Mouse (Mus musculus) granulocyte monocyte progenitor cell, adult 5-6 weeks (primary cell): ENCODE results near the gene Nhlrc4. TPM values are rescaled to one million over a fixed set of nuclear protein-coding genes. Genes with fewer than 3 reads are reported as not detected.

Experiments used
- ATAC-seq: replicated peaks from 2 replicates; pipeline ENCODE4 v1.8.0; 2016; ENCODE audit warnings: mild to moderate bottlenecking, moderate TSS enrichment, inconsistent platforms; ENCODE audit not compliant: poor library complexity, severe bottlenecking
- total RNA-seq, 2 experiments: library from RNA; stranded (forward) in 1 of 2; stranded (reverse) in 1 of 2; fragments of 200-712, 200-1000 nt in 1 of 2; fragments of >200 nt in 1 of 2; fragmentation: Nextera tagmentation in 1 of 2; gene quantifications; 2 replicates each; pipeline ENCODE4 v1.2.3; 2014 to 2017

The Nhlrc4 gene
- total RNA-seq, 2 experiments from 2014 or later, result not detected

DNA sequence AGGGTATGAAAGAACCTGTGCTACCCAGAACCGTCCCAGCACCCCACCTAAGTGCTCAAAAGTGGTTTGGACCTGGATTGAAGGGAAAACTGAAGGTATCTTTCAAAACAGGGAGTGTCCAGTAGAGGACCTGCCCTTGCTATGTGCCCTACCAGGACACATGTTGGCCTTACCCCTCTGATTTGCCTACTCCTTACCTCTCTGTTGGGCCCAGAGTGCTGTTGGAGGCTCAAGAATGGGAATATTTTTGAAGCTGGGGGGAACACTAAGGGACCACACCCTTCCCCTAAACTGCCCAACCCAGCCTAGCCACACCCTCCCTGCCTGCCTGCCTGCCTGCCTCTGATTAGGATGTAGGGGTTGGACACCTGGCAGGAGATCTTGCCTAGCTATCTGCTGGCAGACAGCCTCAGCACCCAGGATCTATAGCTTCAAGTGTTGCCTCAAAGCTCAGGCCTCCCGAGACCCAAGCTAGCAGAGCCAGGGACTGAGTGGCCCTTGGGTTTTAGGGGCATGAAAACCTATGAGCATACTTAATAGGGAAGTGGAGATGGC is 2.1 kb downstream of the Nhlrc4 start:
- no peak for ATAC-seq

DNA sequence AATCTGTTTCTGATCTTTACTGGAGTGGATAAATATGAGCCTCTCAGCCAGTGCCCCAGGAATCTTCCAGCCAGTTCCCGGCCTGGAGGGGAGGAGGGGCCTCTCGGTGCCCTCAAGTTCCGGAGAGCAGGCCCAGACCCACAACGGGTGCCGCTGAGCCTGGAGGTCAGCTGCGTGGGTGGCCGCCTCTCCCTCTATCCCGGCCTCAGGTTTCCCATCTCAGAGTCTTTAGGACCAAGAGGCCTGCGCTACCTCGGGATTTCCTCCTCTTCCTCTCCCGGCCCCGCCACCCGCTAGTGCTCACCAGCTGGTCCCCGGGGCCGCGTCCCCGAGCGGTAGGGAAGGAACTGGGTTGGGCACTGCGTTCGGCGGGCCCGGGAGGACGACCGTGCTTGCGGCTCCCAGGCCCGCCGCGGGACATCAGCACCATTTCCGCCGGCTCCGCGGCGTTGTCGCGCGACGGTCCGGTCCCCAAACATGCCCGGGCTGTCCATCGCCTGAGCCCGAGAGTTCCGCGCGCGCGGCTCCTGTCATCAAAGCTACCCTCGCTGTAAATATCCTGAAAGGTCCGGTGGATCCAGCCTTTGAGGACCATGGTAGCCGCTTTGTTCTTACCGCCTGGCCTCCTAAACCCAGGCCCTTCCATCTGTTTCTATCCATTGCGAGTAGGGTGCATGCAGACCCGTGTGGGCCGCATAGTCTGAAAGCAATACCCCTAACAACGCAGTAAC is 3.1 kb downstream of the Nhlrc4 start:
- ATAC-seq, result peak; percentile 84

DNA sequence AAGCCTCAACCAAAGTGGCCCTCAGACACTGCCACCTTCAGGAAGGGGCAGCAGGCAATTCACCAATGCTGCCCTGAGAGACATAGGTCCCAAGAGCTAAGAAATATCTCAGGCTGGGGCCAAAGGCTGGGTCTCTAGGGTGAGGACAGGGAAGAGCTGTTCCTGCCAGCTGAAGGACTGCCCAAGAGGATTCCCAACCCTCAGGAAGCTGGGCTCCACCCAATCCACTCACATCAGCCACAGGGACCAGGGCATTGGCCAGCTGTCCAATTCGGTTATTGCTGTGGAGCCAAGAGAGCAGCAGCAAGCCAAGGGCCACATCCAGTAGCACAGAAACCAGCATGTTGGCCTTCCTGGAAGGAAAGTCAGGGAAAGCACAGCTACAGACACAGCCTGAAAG is 10.2 kb downstream of the Nhlrc4 start:
- no peak for ATAC-seq

DNA sequence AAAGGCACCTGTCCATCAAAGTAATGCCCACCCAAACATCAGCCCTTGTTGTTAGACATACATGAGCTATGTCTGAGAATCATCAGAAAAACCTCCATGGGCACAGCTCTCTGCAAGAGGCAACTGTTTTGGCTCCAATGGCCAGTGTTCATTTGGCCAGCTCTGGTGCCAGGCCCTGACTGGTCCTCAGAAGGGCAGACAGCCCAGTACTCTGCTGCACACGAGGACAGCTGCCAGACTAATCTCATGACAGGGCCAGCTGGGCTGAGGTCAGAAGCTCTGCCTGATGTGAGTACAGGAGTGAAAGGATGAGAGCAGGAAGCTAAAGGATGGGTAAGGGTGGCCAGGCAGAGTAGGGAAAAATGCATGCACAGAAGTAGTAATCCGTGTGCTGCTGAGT is 19.4 kb downstream of the Nhlrc4 start:
- no peak for ATAC-seq

DNA sequence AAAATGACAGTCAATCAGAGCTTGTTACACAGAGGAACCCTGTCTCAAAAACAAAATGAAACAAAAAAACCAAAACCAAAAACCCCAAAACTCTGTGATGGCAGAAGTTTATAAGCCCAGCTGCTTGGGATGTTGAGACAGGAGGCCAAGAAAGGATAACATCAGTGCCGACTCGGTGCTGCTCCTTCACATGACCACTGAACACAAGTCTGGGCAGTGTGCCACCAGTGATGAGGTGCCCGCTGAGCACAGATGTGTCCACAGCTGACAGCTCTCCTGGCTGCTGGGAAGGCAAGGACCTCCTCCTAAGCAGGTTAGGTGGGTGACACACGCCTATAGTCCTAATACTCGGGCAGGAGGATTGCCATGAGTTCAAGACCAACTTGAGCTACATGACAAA is 22.6 kb downstream of the Nhlrc4 start:
- no peak for ATAC-seq

DNA sequence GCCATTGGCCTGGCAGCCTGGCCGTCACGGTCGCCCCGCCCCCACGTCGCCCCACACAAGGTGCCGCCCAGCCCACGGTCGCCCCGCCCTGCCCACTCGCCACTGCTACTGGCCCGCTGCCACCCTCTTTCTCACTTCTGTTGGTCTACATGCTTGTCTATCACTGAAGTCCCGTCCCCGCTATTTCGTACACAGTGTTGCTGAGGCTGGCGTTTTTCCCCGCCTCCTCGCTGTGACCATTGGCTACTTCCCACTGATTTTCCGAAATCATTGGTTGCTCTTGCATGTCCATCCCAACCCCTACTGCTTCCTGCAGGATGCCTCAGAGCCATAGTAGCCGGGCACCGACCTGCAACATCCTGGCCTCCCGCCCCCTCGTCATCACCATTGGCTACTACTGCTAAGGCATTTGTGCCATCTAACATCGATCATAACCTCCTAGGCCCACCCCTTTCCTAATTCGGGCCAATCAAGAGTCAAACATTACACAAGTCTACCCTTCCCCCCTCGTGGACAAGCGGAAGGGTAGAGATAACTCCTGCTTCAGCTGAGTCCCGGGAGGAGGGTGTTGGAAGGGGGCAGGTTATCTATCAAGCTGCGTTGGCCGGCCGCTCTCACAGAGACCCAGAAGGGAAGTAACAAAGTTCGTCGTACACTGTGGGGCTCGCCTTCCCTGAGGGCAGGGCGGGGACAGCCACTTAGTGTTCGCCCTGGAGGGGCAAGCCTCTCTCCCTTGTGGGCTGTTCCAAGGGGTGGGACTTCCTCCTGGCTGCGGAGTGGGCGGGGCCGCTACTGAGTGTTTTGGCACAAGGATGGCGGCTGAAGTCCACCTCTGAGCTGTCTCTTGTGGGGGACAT is 24.7 kb downstream of the Nhlrc4 start:
- peak; percentile 88 for ATAC-seq

DNA sequence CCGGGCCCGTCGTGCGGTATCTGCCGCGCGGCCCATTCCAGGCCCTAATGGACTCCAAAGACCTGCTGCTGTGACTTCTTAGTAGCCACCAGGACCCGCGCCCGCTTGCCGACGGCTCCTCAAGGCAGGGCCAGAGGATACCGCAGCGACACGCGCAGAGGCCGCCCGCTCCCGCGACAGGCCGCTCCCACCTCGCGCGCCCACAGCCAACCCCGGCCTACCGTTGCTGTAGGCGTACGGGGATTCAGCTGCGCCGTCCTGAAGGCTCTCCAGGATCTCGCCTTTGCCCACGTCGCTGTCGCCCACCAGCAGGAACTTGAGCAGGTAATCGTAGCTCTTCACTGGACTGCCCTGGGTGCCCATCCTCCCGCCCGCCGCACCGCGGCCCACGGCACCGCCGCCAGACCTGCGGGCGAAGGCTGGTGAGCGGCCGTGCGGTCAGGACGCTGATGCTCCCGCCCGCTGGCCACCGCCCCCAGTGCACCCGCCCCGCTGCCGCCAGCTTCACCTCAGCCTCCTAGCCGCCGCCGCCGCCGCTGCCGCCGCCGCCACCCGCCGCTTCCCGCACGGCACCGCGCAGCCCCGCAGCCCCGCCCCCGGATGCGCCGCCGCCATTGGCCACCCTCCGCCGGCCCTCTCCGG is 25.5 kb downstream of the Nhlrc4 start, which contains the start of gene Rab40c:
Gene Rab40c, minus strand, starts transcription at position 584 of the 642 bp plus-strand sequence.
- no peak for ATAC-seq

- ATAC-seq, result no peak
These were observed 26.6 kb downstream of the Nhlrc4 start for GRCm38 (mm10) chr17:25918037-25918750.

- no peak for ATAC-seq
These were observed 27.7 kb downstream of the Nhlrc4 start for GRCm38 (mm10) chr17:25916931-25917647.

GRCm38 (mm10) chr17:25914295-25914694 is 30.5 kb downstream of the Nhlrc4 start:
- no peak for ATAC-seq

DNA sequence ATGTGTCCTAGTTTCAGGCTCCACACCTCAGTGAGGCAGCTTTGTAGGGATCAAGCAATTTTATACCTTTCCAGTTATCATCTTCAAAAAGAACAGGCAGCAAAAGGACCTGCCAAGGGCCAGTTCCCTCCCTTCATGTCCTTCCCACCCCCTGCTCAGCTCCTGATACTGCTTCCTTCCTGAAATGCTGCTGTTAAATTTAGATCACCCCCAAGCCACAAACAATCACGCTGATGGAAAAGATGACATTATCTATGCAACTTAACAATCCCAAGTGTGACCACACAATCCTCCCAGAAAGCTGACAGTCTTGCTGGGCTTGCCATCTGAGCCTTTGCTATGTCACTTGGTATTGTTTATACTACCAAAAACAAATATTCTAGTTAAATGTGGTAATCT is 30.9 kb downstream of the Nhlrc4 start:
- ATAC-seq, result peak; percentile 67

DNA sequence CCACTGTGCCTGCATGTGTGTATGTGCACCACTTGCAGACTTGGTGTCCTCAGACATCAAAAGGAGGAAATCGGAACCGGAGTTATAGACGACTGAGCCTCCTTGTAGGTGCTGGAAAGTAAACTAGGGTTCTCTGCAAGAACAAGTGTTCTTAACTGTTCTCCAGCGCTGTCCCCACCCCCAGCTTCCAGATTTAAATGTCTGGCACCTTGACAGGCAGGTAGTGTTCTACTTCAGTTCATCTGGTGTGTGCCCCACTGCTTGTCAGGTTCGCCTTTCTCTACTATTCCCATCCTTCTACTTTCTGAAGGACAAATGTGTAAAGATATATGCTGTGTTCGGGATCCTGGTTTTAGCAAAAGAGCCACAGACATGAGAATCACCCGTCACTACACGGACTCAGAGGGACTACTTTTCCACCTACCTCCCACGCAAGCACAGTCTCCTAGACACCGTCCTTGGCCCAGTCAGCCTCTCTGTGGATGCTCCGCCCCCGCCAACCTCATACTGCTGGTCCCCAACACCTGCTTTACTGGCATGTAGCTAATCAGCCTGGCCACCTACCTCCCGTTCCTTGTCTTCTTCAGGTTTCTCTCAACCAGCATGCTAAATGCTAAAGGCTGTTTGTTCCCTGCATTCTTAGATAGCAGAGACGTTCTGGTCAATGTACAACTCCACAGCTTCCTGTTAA is 31.4 kb downstream of the Nhlrc4 start:
- ATAC-seq, result no peak

DNA sequence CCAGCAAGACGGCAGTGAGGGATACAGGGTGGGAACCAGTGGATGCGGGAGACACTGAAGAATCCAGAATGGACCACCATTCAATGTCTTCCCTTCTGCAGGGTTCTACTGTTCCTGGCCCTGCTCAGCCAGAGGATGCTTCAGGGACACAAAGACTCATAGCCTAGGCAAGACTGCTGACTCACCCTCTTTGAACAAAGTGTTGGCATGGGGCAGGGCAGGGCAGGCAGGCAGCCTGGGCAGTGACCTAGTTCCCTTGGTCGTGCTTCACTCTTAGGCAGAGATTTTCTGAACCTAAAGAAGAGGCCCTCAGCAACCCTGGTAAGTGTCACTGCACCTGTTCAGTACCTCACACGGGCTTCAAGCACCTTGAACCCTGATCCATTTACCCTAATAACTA is 32.9 kb downstream of the Nhlrc4 start:
- no peak for ATAC-seq

- ATAC-seq, result no peak
These were observed 37.1 kb downstream of the Nhlrc4 start for GRCm38 (mm10) chr17:25907640-25908039.

DNA sequence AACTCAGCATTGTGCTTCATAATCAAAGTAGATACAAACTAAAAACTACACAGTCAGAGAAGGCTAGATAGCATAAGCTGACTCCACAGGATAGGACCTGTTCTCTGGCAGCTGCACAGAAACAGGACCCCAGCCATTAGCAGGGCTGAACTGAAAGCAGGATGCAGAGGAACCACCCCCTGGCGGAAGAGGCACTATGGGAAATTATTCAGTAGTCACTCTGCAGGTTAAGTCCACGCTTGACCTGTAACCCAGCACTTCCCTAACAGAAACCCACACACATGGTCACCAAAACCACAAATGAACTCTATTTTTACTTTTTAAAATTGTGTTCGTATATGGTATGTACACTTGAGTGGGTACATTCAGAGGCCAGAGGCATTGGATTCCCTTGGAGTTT is 41.7 kb downstream of the Nhlrc4 start:
- ATAC-seq, result no peak

DNA sequence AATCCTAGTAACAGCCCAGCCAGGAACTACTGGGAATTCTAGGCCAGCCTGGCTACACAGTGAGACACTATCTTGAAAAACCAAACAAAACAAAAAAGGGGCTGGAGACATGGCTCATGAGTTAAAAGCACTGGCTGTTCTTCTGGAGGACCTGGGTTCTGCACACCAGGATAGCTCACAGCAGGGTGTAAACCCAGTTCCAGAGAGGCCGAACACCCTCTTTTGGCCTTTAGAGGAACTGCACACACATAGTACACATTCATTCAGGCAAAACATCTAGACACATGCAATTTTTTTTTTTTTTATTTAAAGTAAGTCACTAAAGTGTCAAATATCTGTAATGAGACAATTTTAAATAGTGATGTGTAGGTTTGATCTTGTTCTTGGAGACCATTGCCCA is 44.6 kb downstream of the Nhlrc4 start:
- no peak for ATAC-seq

DNA sequence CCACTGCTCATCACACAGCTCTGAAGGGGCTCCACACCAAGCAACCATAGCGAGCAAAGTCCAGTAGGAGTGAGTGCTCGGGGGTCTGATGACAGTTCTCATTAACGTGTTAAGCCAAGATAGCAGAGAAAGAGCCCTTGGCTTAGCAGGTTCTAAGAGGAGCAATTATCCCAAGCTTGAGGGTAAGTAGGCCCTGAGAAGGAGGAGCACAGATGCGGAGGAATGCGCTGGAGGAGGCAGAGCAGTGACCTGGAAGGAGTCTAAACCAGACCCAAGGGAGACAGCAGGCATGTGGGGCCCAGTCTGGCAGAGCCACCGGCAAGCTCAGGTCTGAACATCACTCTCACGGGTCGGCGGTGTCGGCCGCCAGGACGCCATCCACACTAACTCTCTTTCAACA is 48.9 kb downstream of the Nhlrc4 start:
- ATAC-seq, result no peak

GRCm38 (mm10) chr17:25895415-25895814 is 49.3 kb downstream of the Nhlrc4 start:
- ATAC-seq, result peak; percentile 27; the same call in 1 of the 2 replicates
